Mouse (Mus musculus) left cerebral cortex, adult 6 months (tissue): ENCODE measurements around the gene Cd300c. TPM values are rescaled to one million over a fixed set of nuclear protein-coding genes. Genes with fewer than 3 reads are reported as not detected.

ENCODE experiments used
- long read RNA-seq, 2 experiments: library from polyadenylated mRNA; unstranded; transcript quantifications; one replicate each; pipeline ENCODE4 v2.0.0; 2019 to 2020
- polyA plus RNA-seq: library from polyadenylated mRNA; unstranded; fragments of <200 nt; fragmentation: Nextera tagmentation; gene quantifications from 2 replicates; pipeline ENCODE4 v1.2.3, GENCODE M21; 2021

The Cd300c gene
- polyA plus RNA-seq, result not detected in 2 replicates
- long read RNA-seq, experiment 1, result 0 reads
- long read RNA-seq, experiment 2, result 0 reads

GRCm38 (mm10) chr11:114968752-114969207 lies at the start of gene Cd300c:
Cd300c (minus strand) TSS chr11:114969157.

GRCm38 (mm10) chr11:115016093-115016492 lies 47.1 kb upstream of the Cd300c start, which contains the start of gene Cd300ld2:
Cd300ld2 (minus strand) TSS chr11:115016193.

DNA sequence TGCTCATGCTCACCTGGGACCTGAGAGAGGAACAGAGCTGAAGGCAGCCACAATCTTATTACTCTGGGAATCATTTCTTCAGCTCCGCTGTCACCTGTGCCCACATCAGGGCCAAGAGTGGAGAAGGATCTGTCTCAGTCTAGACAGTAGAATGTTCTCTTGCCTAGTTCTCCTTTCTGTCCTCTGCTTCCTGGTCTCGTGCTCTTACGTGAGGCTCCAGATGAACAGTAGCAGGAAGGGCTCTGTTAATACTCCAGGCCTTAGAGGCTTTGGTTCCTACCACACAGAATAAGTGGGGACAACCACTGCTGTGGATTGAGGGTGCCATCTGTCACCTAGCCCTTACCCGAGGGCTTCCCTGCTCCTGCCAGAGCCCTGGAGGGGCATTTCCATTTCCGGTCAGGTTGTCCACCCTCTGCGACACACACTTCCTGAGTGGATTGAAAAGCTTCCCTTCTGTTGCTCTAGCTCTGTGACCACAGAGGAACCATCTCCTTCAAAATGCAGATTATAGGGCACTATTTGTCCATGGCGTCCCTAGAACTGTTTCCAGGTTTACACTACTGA lies 32.6 kb upstream of the Cd300c start, which contains the start of gene Cd300c2:
TSS of gene Cd300c2 (minus strand) at position 407 of the 567 bp plus-strand sequence.

GRCm38 (mm10) chr11:114989793-114990192 lies 20.8 kb upstream of the Cd300c start, which contains the start of gene Cd300ld:
Cd300ld (minus strand) TSS chr11:114989922.

GRCm38 (mm10) chr11:114934144-114934543 lies 34.8 kb downstream of the Cd300c start, which contains the start of gene Cd300lb:
Cd300lb (minus strand) TSS chr11:114934386.

Other genes with a start within 250 kb of the Cd300c start
- gene Dnaic2, start 241.7 kb downstream of the Cd300c start, polyA plus RNA-seq, result 1.6 and 2.6 TPM in 2 replicates
- gene Kif19a, start 203.8 kb downstream of the Cd300c start, polyA plus RNA-seq, result 0.53 and 0.72 TPM in 2 replicates
- 116 and 127 TPM in 2 replicates for gene Btbd17, start 173.2 kb downstream of the Cd300c start, polyA plus RNA-seq
- gene Gpr142, start 170.2 kb downstream of the Cd300c start, polyA plus RNA-seq, result not detected in 2 replicates
- 1.9 and 2.3 TPM in 2 replicates for gene Gprc5c, start 118.0 kb downstream of the Cd300c start, polyA plus RNA-seq
- gene Cd300a, start 79.1 kb downstream of the Cd300c start, polyA plus RNA-seq, result 1.2 and 1.9 TPM in 2 replicates
- 0.04 and 0.31 TPM in 2 replicates for gene Cd300lb, start 34.8 kb downstream of the Cd300c start, polyA plus RNA-seq
- 0.04 TPM in 1 of 2 replicates, not detected in the other for gene Cd300ld, start 20.8 kb upstream of the Cd300c start, polyA plus RNA-seq
- gene Cd300c2, start 32.7 kb upstream of the Cd300c start, polyA plus RNA-seq, result 5.0 and 5.3 TPM in 2 replicates
- gene Cd300ld2, start 47.0 kb upstream of the Cd300c start, polyA plus RNA-seq, result not detected in 2 replicates
- 0.54 TPM in 1 of 2 replicates, not detected in the other for gene Cd300ld4, start 57.9 kb upstream of the Cd300c start, polyA plus RNA-seq
- 0.51 and 0.54 TPM in 2 replicates for gene Cd300ld5, start 68.6 kb upstream of the Cd300c start, polyA plus RNA-seq
- gene Cd300ld3, start 79.3 kb upstream of the Cd300c start, polyA plus RNA-seq, result 1.5 TPM in 1 of 2 replicates, not detected in the other
- gene Cd300e, start 93.0 kb upstream of the Cd300c start, polyA plus RNA-seq, result 0.26 TPM in 1 of 2 replicates, not detected in the other
- gene Rab37, start 122.3 kb upstream of the Cd300c start, polyA plus RNA-seq, result 1.7 and 2.5 TPM in 2 replicates
- 0.14 TPM in 1 of 2 replicates, not detected in the other for gene Cd300lf, start 164.8 kb upstream of the Cd300c start, polyA plus RNA-seq
- 21.7 and 21.9 TPM in 2 replicates for gene Slc9a3r1, start 194.2 kb upstream of the Cd300c start, polyA plus RNA-seq
- 13.6 and 21.7 TPM in 2 replicates for gene Tmem104, start 218.3 kb upstream of the Cd300c start, polyA plus RNA-seq
- 47.6 and 49.6 TPM in 2 replicates for gene Nat9, start 218.7 kb upstream of the Cd300c start, polyA plus RNA-seq